Mouse (Mus musculus) neural tube, embryonic 10.5 days (tissue): ENCODE data around the gene Olfr1120.
"Not testable (repeated sequence)": the region's sequence is repeated elsewhere in the genome, so short reads cannot be mapped to it uniquely, and the experiment has no call there.

ENCODE experiments used
- DNase-seq: peaks from one replicate; pipeline ENCODE4 v3.0.0-alpha.2; 2017; ENCODE audit warnings: low spot score; ENCODE audit errors: extremely low spot score

Gene Olfr1120

DNA sequence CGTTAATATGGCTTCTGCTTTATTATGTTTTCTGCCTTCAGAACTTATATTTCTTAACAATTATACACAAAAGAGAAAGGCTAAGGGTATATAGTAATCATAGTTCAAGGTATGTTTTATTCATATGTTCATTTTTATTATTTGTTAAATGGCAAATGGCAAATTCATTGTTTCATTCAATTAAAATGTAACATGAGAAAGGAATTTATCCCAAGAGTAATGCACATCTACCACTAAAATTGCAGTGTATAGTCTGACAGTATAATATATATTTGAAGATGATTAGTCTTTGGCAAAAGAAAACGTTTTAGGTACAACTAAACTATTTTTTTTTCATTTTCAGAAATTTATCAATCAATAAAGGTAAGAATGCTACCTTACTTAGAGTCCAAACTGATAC is at the start of gene Olfr1120:
TSS of gene Olfr1120 (plus strand) at position 301 of the 400 bp plus-strand sequence.
- no peak for DNase-seq

GRCm38 (mm10) chr2:87307281-87307680 is 47.3 kb upstream of the Olfr1120 start, which contains the start of gene Olfr1118:
Gene Olfr1118 (plus strand): TSS chr2:87307581.
- DNase-seq = no peak

DNA sequence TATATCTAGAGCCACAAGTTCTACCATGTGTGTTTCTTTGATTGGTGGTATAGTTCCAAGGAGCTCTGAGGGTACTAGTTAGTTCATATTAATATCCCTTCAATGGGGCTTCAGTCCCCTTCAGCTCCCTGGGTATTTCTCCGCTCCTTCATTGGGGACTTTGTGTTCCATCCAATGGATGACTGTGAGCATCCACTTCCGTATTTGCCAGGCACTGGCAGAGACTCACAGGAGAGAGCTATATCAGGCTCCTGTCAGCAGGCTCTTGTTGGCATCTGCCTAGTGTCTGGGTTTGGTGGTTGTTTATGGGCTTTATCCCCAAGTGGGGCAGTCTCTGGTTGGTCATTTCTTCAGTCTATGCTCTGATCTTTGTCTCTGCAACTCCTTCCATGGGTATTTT is 5.5 kb downstream of the Olfr1120 start:
- DNase-seq = not testable (repeated sequence)

DNA sequence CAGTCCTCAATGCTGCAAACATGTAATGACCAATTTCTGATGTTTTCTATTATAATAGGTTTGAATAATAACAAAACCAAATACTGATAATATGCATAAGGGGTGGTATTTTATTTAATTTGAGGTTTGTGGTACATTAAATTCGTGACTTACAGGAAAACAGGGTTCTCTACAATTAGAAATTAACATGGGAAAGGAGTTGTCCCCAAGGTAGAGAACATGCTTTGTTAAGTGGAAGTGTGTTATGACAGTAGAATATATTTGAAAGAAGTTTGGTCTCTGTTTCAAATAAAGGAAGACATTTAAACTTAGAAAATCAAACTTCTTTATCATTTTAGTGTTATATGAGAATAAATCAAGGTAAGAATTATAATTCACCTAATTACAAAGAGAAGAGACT is 15.0 kb downstream of the Olfr1120 start, which contains the start of gene Olfr1121:
TSS of gene Olfr1121 (plus strand) at position 301 of the 400 bp plus-strand sequence.
- DNase-seq = no peak

GRCm38 (mm10) chr2:87371726-87372125 is 17.1 kb downstream of the Olfr1120 start:
- DNase-seq = no peak

- no peak for DNase-seq
Observed at GRCm38 (mm10) chr2:87383935-87384334, 29.3 kb downstream of the Olfr1120 start.

DNA sequence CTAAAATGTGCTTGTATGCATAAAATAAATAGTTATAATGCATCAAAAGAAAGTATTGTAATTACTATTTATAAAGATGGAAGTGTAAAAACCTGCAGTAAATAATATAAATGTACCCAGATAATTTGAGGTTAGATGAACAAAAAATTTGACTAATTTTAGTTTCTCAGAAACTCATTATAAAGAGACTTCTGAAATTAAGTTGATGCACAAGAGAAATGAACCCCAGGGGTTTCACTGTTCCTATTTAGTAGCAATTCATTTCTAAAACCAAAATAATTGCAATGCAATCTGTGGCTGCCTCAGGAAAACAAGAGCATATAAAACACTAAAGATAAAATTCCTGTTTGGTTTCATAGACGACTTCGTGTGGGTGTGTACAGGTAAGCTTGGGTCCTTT is 30.9 kb downstream of the Olfr1120 start, which contains the start of gene Olfr1122:
TSS of gene Olfr1122 (plus strand) at position 301 of the 400 bp plus-strand sequence.
- DNase-seq = no peak

GRCm38 (mm10) chr2:87393605-87394004 is 39.0 kb downstream of the Olfr1120 start:
- DNase-seq = not testable (repeated sequence)

DNA sequence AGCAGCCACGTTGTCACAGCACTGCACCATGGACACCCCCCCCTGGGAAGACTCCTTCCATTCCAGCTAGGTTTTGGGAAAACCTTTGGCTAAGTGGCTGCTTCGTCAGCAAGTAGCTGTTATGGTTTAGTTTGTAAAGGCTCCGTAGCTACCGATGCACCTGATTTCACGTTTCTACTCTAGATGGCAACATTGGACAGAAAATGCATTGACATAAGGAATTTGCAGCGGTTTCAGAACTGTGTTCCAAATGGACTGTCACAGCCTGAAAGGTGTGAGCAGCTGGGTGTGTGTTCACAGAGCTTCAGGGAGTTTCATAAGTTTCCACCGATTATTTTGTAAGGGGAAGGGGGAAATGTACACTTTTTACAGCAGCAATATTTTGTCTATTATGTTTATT is 40.1 kb downstream of the Olfr1120 start:
- not testable (repeated sequence) for DNase-seq
